16 mouse cellular contexts compared by ENCODE assay signal in the genomic region with DNA sequence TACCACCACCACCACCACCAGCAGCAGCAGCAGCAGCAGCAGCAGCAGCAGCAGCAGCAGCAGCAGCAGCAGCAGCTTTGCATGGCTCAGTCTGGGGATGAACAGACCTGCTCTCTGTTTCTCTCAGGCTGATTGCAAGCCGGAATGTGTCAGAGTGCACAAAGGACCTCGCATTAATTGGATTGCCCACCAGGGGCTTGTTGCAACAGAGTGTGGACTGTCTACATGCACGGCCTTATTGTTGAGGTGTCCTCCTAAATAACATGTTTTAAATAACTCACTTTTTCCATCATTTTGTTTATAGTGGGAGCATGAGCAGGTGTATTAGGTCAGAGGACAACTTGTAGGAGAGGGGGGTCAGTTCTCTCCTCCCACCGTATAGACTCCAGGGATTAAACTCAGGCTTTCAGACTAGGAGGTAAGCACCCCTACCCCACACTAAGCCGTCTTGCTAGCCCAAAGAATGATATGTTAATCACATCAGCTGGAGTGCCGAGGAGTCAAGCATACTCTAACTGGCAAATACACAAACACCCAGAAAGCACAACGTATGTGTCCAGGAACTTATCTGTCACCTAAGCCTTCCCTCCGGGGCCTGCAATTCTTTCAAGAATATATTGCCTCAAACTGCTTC. TPM values are rescaled to one million over a fixed set of nuclear protein-coding genes. Genes with fewer than 3 reads are reported as not detected.
DNase-seq lines count a peak whose midpoint lies in the region; ATAC-seq lines count a peak whose summit lies in the region.
"Had no signal": no experiment of that assay in that cellular context is flagged by ENCODE, and none has a peak within 500 bp of the region (broad histone marks: within the 10 kb centered on the region; RNA-seq: fewer than 3 reads in every experiment).

No protein-coding gene starts in this region.

- no peaks in the 10 kb centered on the region for H3K27me3 ChIP-seq in embryonic facial prominence, embryonic 11.5 days (ENCODE audit: control insufficient read depth, insufficient read depth, low read length)
- no peaks in the 10 kb centered on the region for H3K27me3 ChIP-seq in embryonic facial prominence, embryonic 10.5 days (replicated peaks; ENCODE audit: low read depth, poor library complexity, severe bottlenecking)
- no peaks in the 10 kb centered on the region for H3K27me3 ChIP-seq in forebrain, embryonic 14.5 days (replicated peaks; ENCODE audit: control insufficient read depth, insufficient read depth, low read length)
- H3K27me3 ChIP-seq in neural tube, embryonic 14.5 days (ENCODE audit: control insufficient read depth, insufficient read depth, low read length): no peaks in the 10 kb centered on the region

- H3K9me3 ChIP-seq in embryonic facial prominence, embryonic 11.5 days (replicated peaks; ENCODE audit: control insufficient read depth, low read length): no peaks in the 10 kb centered on the region
- H3K9me3 ChIP-seq in embryonic facial prominence, embryonic 10.5 days: no peaks in the 10 kb centered on the region
- no peaks in the 10 kb centered on the region for H3K9me3 ChIP-seq in forebrain, embryonic 14.5 days (replicated peaks; ENCODE audit: control insufficient read depth, low read length)
- no peaks in the 10 kb centered on the region for H3K9me3 ChIP-seq in neural tube, embryonic 14.5 days (ENCODE audit: control insufficient read depth, low read length)

- peak; percentile 42 for DNase-seq in embryonic facial prominence, embryonic 11.5 days (ENCODE audit: low spot score)
- DNase-seq in embryonic facial prominence, embryonic 10.5 days (ENCODE audit: low spot score): no peak
- peak; percentile 55 for DNase-seq in forebrain, embryonic 14.5 days (ENCODE audit: low spot score)
- peak; percentile 23 for DNase-seq in mesoderm, embryonic 11.5 days (ENCODE audit: low read depth, low spot score)
- no peak for DNase-seq in lung, adult 18-20 months
- DNase-seq in frontal cortex, postnatal 25 days (ENCODE audit: low spot score in 2 of 2): no peak
- no peak for DNase-seq in kidney, adult 8-10 months
- DNase-seq: cerebellum, adult 18-20 months; heart, postnatal 14 days; kidney, adult 11 months; right cerebral cortex, postnatal 14 days; thymus, adult 2 months had no signal

- no peaks in the 10 kb centered on the region for H3K36me3 ChIP-seq in embryonic facial prominence, embryonic 11.5 days (replicated peaks; ENCODE audit: control insufficient read depth, insufficient read depth, low read depth, low read length)
- H3K36me3 ChIP-seq in embryonic facial prominence, embryonic 10.5 days (replicated peaks): no peaks in the 10 kb centered on the region
- H3K36me3 ChIP-seq in forebrain, embryonic 14.5 days (ENCODE audit: control insufficient read depth, insufficient read depth, low read length): no peaks in the 10 kb centered on the region
- no peaks in the 10 kb centered on the region for H3K36me3 ChIP-seq in neural tube, embryonic 14.5 days (ENCODE audit: control insufficient read depth, insufficient read depth, low read length)

- ATAC-seq in embryonic facial prominence, embryonic 11.5 days (replicated peaks; ENCODE audit: insufficient number of reproducible peaks, low FRiP score, low TSS enrichment, low read depth): peak; percentile 66; the same call in 1 of the 2 replicates
- peak; percentile 75 for ATAC-seq in forebrain, embryonic 14.5 days
- ATAC-seq in neural tube, embryonic 14.5 days (ENCODE audit: low read depth): peak; percentile 52; the same call in 1 of the 2 replicates

- no peaks in the 10 kb centered on the region for H3K4me1 ChIP-seq in embryonic facial prominence, embryonic 11.5 days (ENCODE audit: control insufficient read depth, insufficient read depth, low read length)
- peaks cover 35% of the 10 kb centered on the region for H3K4me1 ChIP-seq in embryonic facial prominence, embryonic 10.5 days
- peaks cover 5% of the 10 kb centered on the region; the same call in 1 of the 2 replicates for H3K4me1 ChIP-seq in forebrain, embryonic 14.5 days (ENCODE audit: control insufficient read depth, insufficient read depth, low read length)
- H3K4me1 ChIP-seq in neural tube, embryonic 14.5 days (ENCODE audit: control insufficient read depth, insufficient read depth, low read length): no peaks in the 10 kb centered on the region

- no peak overlapping the region for H3K27ac ChIP-seq in embryonic facial prominence, embryonic 11.5 days (replicated peaks; ENCODE audit: low read depth, low read length)
- no peak overlapping the region for H3K27ac ChIP-seq in embryonic facial prominence, embryonic 10.5 days (replicated peaks)
- H3K27ac ChIP-seq in forebrain, embryonic 14.5 days (ENCODE audit: low read depth, low read length): no peak overlapping the region
- H3K27ac ChIP-seq in neural tube, embryonic 14.5 days (ENCODE audit: low read depth, low read length): no peak overlapping the region

- H3K4me3 ChIP-seq in embryonic facial prominence, embryonic 11.5 days (ENCODE audit: low read depth, low read length): no peak overlapping the region
- H3K4me3 ChIP-seq in embryonic facial prominence, embryonic 10.5 days: no peak overlapping the region
- H3K4me3 ChIP-seq in forebrain, embryonic 14.5 days (ENCODE audit: low read depth, low read length): no peak overlapping the region
- H3K4me3 ChIP-seq in neural tube, embryonic 14.5 days (ENCODE audit: low read depth, low read length): no peak overlapping the region

- no peak overlapping the region for H3K4me2 ChIP-seq in embryonic facial prominence, embryonic 11.5 days (ENCODE audit: low read depth, low read length)
- H3K4me2 ChIP-seq in forebrain, embryonic 14.5 days (ENCODE audit: low read length): no peak overlapping the region
- no peak overlapping the region for H3K4me2 ChIP-seq in neural tube, embryonic 14.5 days (ENCODE audit: low read depth, low read length)
- H3K4me2 ChIP-seq: liver, embryonic 11.5 days had no signal

- no peak overlapping the region for H3K9ac ChIP-seq in embryonic facial prominence, embryonic 11.5 days (replicated peaks; ENCODE audit: low read length)
- H3K9ac ChIP-seq in forebrain, embryonic 14.5 days (ENCODE audit: low read length): no peak overlapping the region
- H3K9ac ChIP-seq in neural tube, embryonic 14.5 days (replicated peaks; ENCODE audit: low read depth, low read length): no peak overlapping the region

- WGBS in embryonic facial prominence, embryonic 11.5 days: 35% methylated on average over 8 of the region's 8 CpGs
- 38% methylated on average over 8 of the region's 8 CpGs for WGBS in embryonic facial prominence, embryonic 10.5 days
- 5% methylated on average over 8 of the region's 8 CpGs for WGBS in forebrain, embryonic 14.5 days
- WGBS in neural tube, embryonic 14.5 days: 31% methylated on average over 8 of the region's 8 CpGs

RNA-seq across cellular contexts. Expression of gene Gm11985, which starts 5.8 kb away (rescaled TPM):
- not detected in 2 replicates for polyA plus RNA-seq in embryonic facial prominence, embryonic 11.5 days (2014; fragmentation: Nextera tagmentation; extraction: Ambion mirVana)
- 0.15 TPM in 1 of 2 replicates, not detected in the other for polyA plus RNA-seq in embryonic facial prominence, embryonic 10.5 days (2016; fragmentation: Nextera tagmentation; extraction: Ambion mirVana)
- polyA plus RNA-seq in forebrain, embryonic 14.5 days (2014; fragmentation: Nextera tagmentation; extraction: Ambion mirVana): not detected in 2 replicates
- polyA plus RNA-seq in neural tube, embryonic 14.5 days (2014; fragmentation: Nextera tagmentation; extraction: Ambion mirVana): 0.20 TPM in 1 of 2 replicates, not detected in the other
- polyA plus RNA-seq: gonadal fat pad, adult 2 months; large intestine, adult 2 months; liver, embryonic 11.5 days; thymus, adult 2 months had no signal

RNA-seq across cellular contexts. Expression of gene Igfbp1, which starts 15.1 kb away (rescaled TPM):
- polyA plus RNA-seq in embryonic facial prominence, embryonic 11.5 days (2014; fragmentation: Nextera tagmentation; extraction: Ambion mirVana): 0.27 and 0.50 TPM in 2 replicates
- 0.12 TPM in 1 of 2 replicates, not detected in the other for polyA plus RNA-seq in embryonic facial prominence, embryonic 10.5 days (2016; fragmentation: Nextera tagmentation; extraction: Ambion mirVana)
- 0.14 and 0.19 TPM in 2 replicates for polyA plus RNA-seq in forebrain, embryonic 14.5 days (2014; fragmentation: Nextera tagmentation; extraction: Ambion mirVana)
- 0.46 TPM in 1 of 2 replicates, not detected in the other for polyA plus RNA-seq in neural tube, embryonic 14.5 days (2014; fragmentation: Nextera tagmentation; extraction: Ambion mirVana)

RNA-seq across cellular contexts. Expression of gene Igfbp3, which starts 31.2 kb away (rescaled TPM):
- 51.1 and 53.7 TPM in 2 replicates for polyA plus RNA-seq in embryonic facial prominence, embryonic 11.5 days (2014; fragmentation: Nextera tagmentation; extraction: Ambion mirVana)
- polyA plus RNA-seq in embryonic facial prominence, embryonic 10.5 days (2016; fragmentation: Nextera tagmentation; extraction: Ambion mirVana): 30.2 and 32.3 TPM in 2 replicates
- polyA plus RNA-seq in forebrain, embryonic 14.5 days (2014; fragmentation: Nextera tagmentation; extraction: Ambion mirVana): 29.7 and 35.5 TPM in 2 replicates
- polyA plus RNA-seq in neural tube, embryonic 14.5 days (2014; fragmentation: Nextera tagmentation; extraction: Ambion mirVana): 14.2 and 23.3 TPM in 2 replicates

Comparison
In these comparisons a context has a peak if more than half of its experiments do, and no peak if none do; other contexts are left out.
1. DNase-seq: peak in embryonic facial prominence, embryonic 11.5 days (single experiment), forebrain, embryonic 14.5 days (single experiment) and mesoderm, embryonic 11.5 days (single experiment); none in embryonic facial prominence, embryonic 10.5 days (single experiment), lung, adult 18-20 months (0 of 2), frontal cortex, postnatal 25 days (0 of 2) and kidney, adult 8-10 months (0 of 2).
2. Peak in every context shown above with its lines, with median percentiles within 50 percentile points of each other: ATAC-seq.